Mouse (Mus musculus): ENCODE results near the gene Bcap29. TPM values are rescaled to one million over a fixed set of nuclear protein-coding genes. Genes with fewer than 3 reads are reported as not detected.

Bcap29 gene
- polyA plus RNA-seq, 1 experiment from 2014 or later: 23.5 TPM

DNA sequence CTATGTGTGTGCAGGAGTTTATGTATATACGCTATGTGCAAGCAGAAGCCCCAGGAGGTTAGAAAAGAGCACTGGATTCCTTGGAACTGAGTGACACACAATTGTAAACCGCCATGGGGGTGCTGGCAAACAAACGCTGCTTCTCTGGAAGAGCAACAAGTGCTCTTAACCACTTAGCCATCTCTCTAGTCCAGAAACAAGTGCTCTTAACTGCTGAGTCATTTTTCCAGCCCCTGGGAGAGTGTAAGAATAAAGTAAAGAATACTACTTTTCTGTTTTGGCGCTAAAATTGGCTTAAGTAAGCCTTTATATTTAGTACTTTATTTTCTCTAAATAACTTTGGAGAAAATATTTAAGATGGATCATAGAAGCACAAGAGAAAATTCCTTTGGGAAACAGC lies 21.1 kb downstream of the Bcap29 start:
- ATAC-seq (replicated peaks): no peak
- Histone ChIP-seq H3K36me3 (replicated peaks) (0 out of 2 replicates have a peak, but pooled peaks cover 2% of the 10 kb centered on the region), H3K4me1 (no peaks in the 10 kb centered on the region), H3K9me3 (no peaks in the 10 kb centered on the region), H3K27ac (no peak overlapping the region), H3K4me2 (no peak overlapping the region), H3K9ac (no peak overlapping the region), H3K4me3 (no peak overlapping the region), H3K27me3 (replicated peaks) (no peaks in the 10 kb centered on the region)
- 60% methylated on average over 4 of the region's 4 CpGs for WGBS

DNA sequence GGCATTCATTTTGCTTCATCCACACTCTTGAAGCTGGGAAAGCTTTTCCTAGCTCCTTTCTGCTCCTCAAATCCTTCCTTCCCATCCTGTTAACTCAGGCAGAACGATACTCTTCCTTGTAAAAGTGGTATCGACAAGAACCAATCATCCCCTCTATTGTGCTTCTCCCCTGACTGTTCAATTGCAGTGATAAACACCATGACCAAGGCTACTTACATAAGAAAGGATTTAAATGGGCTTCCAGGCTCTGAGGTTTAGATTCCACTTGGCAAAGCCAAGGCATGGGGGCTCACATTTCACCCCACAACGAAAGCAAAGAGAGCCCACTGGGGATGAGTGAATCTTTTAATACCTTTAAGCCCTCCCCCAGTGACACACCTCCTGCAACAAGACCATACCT lies 26.3 kb downstream of the Bcap29 start:
- Histone ChIP-seq H3K9me3 (no peaks in the 10 kb centered on the region), H3K4me3 (no peak overlapping the region), H3K27ac (no peak overlapping the region), H3K4me1 (no peaks in the 10 kb centered on the region), H3K9ac (no peak overlapping the region), H3K27me3 (replicated peaks) (no peaks in the 10 kb centered on the region), H3K36me3 (replicated peaks) (no peaks in the 10 kb centered on the region), H3K4me2 (no peak overlapping the region)
- 7% methylated on average over 3 of the region's 3 CpGs for WGBS
- no peak for ATAC-seq (replicated peaks)

DNA sequence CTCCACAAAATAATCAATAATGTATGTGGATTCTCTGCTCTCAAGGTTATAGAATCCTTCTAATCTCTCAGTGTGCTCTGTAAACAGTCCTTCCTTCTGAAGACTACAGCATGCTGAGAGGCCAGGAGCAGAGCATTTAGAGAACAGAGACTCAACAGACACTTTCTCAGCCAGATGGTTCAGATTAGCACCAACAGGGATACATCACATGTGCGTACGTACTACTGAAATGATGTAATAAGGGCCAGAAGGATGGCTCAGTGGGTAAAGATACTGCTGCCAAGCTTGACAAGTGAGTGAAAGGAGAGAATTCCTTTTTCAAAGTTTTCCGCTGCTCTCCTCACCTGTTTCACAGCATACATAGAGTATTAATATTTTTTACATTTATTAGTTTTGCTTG lies 29.6 kb downstream of the Bcap29 start:
- Histone ChIP-seq H3K4me1 (no peaks in the 10 kb centered on the region), H3K27ac (no peak overlapping the region), H3K9ac (no peak overlapping the region), H3K9me3 (no peaks in the 10 kb centered on the region), H3K27me3 (replicated peaks) (no peaks in the 10 kb centered on the region), H3K4me2 (no peak overlapping the region), H3K36me3 (replicated peaks) (no peaks in the 10 kb centered on the region), H3K4me3 (no peak overlapping the region)
- no peak for ATAC-seq (replicated peaks)
- 82% methylated on average over 3 of the region's 3 CpGs for WGBS

DNA sequence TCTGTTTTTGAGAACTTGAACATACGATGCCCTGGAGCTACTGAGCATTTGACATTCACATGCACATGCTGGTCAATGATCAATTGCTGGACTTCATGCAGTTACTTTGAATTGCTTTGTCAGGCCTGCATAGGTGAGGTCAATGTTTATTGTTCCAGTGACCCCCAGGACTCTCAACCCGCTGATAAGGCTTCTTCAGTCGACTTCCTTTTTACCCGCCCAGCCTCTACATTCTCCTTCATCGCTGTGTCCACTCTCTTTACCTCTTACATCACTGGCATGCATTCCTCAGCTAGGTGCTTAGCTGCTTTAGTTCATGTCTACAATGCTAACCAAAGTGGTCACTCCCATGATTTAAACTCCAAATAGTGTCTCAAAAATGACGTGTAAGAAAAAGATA lies 30.9 kb downstream of the Bcap29 start:
- Histone ChIP-seq H3K9ac (no peak overlapping the region), H3K27me3 (replicated peaks) (no peaks in the 10 kb centered on the region), H3K4me1 (no peaks in the 10 kb centered on the region), H3K9me3 (no peaks in the 10 kb centered on the region), H3K36me3 (replicated peaks) (no peaks in the 10 kb centered on the region), H3K4me2 (no peak overlapping the region), H3K27ac (no peak overlapping the region), H3K4me3 (no peak overlapping the region)
- WGBS: 81% methylated on average over 6 of the region's 6 CpGs
- no peak for ATAC-seq (replicated peaks)

DNA sequence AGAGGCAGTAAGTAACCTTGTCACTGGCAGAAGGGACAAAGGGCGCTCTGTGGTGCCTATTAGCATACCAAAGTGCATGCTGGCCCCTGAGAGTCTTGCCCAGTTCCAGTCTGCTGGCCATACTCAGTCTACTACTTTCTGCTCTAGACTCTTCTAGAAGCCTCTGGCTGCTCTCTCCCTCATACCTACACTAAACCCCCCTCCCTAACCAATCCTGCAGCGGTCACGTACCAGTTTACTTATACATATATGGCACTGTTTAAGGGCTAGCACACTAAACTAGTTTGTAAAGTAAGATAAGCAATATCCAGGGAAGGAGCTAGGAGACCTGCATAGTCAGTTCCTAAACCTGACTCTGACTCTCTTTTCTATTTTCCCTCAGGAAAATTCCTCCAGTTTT lies 40.2 kb downstream of the Bcap29 start:
- ATAC-seq (replicated peaks): no peak
- Histone ChIP-seq H3K27ac (no peak overlapping the region), H3K4me1 (no peaks in the 10 kb centered on the region), H3K4me2 (no peak overlapping the region), H3K36me3 (replicated peaks) (no peaks in the 10 kb centered on the region), H3K4me3 (no peak overlapping the region), H3K9me3 (no peaks in the 10 kb centered on the region), H3K9ac (no peak overlapping the region), H3K27me3 (replicated peaks) (no peaks in the 10 kb centered on the region)
- 71% methylated on average over 3 of the region's 3 CpGs for WGBS

DNA sequence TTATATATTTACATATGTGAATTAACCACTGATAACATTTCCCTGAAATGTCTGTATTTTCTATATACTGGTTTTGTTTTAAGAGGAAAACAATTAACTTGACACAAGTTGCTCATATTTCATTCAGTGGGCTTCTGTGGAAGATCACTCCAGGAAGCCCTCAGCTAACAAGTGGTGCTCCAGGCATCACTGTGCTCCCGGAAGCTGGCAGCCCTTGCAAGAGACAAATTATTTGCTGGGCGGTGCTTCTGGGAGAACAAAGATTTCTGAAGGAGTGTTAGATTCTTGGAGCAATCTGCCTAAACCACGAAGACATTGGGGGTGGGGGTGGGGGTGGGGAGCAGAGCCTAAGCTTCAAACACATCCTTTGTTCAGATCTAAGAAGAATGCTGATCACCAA lies 42.4 kb downstream of the Bcap29 start:
- H3K9me3 ChIP-seq: no peaks in the 10 kb centered on the region; the same call in 1 of the 2 replicates
- ATAC-seq (replicated peaks): no peak
- no peaks in the 10 kb centered on the region for H3K36me3 ChIP-seq (replicated peaks)
- no peak overlapping the region for H3K4me3 ChIP-seq
- H3K27me3 ChIP-seq (replicated peaks): no peaks in the 10 kb centered on the region
- H3K4me1 ChIP-seq: no peaks in the 10 kb centered on the region
- H3K27ac ChIP-seq: no peak overlapping the region
- 40% methylated on average over 3 of the region's 3 CpGs for WGBS
- no peak overlapping the region for H3K9ac ChIP-seq
- H3K4me2 ChIP-seq: no peak overlapping the region

DNA sequence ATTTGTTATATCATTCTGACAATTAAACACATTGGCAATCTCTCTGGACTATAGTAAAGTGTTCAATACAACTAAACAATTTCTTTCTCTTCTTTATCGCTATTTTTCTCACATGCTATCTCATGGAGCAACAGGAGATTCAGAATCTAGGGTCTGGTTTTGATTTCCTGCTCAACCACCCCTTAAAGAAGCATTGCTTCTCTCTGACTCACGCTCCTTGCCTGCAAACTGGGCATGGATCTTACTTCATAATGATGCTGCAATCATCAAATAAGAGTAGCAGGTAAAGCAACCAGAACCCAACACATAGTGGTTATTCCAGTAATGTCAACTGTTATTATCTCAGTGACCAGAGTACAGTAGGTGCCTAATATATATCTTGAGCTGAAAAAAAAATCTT lies 50.7 kb downstream of the Bcap29 start:
- H3K4me1 ChIP-seq: no peaks in the 10 kb centered on the region
- no peak overlapping the region for H3K4me2 ChIP-seq
- no peak overlapping the region for H3K27ac ChIP-seq
- no peak overlapping the region for H3K4me3 ChIP-seq
- 83% methylated on average over 2 of the region's 2 CpGs for WGBS
- ATAC-seq (replicated peaks): no peak
- no peaks in the 10 kb centered on the region; the same call in 1 of the 2 replicates for H3K9me3 ChIP-seq
- no peaks in the 10 kb centered on the region for H3K27me3 ChIP-seq (replicated peaks)
- no peaks in the 10 kb centered on the region for H3K36me3 ChIP-seq (replicated peaks)
- no peak overlapping the region for H3K9ac ChIP-seq

DNA sequence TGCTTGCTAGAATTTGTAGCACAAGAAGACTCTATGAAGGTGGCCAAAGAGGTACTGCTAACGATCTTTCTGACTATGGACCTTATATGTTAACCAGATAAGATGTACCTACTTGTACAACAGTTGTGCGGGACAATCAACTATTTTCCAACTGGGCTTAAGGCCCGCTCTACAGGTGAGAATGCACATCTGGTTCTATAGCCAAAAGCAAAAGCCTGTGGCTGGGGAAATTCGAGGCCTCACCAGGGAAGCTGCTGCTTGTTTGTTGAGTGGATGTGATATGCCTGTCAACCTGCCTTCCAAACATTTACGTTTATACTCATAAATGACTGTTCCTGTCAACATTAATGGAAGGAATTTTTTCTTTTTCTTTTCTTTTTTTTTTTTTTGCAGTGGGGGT lies 52.4 kb downstream of the Bcap29 start:
- Histone ChIP-seq H3K4me3 (no peak overlapping the region), H3K4me2 (no peak overlapping the region), H3K4me1 (no peaks in the 10 kb centered on the region), H3K36me3 (replicated peaks) (no peaks in the 10 kb centered on the region), H3K9ac (no peak overlapping the region), H3K27me3 (replicated peaks) (no peaks in the 10 kb centered on the region), H3K27ac (no peak overlapping the region), H3K9me3 (no peaks in the 10 kb centered on the region)
- 90% methylated on average over 5 of the region's 5 CpGs for WGBS
- no peak for ATAC-seq (replicated peaks)

DNA sequence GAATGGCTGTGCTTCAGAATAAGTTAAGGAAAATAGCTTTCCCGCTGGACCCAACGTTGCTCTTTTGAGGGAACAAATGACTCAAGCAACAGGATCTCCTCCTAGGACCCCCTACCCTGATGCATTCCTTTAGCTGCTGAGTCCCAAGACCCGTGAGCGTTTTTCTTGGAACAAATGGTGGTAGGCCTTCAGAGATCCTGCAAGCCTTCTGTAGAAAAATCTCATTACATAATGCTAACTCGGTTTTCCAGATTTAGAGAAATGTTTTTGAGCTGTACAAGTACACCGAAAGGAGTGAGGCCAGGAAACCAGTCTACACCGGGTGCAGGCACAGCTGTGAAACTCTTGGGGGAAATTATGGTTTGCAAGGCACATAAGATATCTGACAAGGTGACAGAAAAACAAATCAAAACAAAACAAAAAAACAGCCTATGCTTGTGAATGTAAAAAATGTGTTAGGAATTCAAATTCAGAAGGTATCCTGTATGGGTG lies 53.1 kb downstream of the Bcap29 start:
- Histone ChIP-seq H3K4me2 (no peak overlapping the region), H3K36me3 (replicated peaks) (no peaks in the 10 kb centered on the region), H3K9me3 (no peaks in the 10 kb centered on the region), H3K9ac (no peak overlapping the region), H3K4me3 (no peak overlapping the region), H3K4me1 (no peaks in the 10 kb centered on the region), H3K27me3 (replicated peaks) (no peaks in the 10 kb centered on the region), H3K27ac (no peak overlapping the region)
- no peak; the same call in 1 of the 2 replicates for ATAC-seq (replicated peaks)
- WGBS: 39% methylated on average over 7 of the region's 7 CpGs

DNA sequence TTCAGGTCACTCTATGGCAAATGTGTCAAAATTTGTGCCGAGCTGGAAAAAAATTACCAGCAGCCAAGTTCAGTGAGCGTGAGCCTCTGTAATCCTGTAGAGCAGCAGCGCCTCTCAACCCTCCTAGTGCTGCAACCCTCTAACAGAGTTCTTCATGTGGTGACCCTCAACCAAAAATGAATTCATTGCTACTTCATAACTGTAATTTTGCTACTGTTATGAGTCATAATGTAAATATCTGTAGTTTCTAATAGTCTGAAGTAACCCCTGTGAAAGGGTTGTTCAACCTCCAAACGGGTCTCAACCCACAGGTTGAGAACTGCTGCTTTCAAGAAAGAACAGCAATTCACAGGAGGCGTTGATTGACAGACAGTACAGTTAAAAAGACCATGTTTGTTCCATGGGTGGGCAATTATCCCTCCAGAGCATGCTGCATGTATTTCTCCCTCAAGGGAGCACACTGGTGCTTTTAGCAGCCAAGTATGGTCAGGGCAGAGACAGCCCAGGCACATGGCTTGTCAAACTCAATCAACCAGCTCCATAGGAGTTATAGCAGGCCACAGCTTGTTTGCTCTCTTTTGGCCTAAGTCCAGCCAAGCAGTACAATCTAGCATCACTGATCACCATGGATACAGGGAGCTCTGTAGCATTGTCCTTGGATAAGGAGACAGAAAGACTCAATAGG lies 53.7 kb downstream of the Bcap29 start:
- WGBS: 71% methylated on average over 5 of the region's 5 CpGs
- Histone ChIP-seq H3K4me3 (no peak overlapping the region), H3K27me3 (replicated peaks) (no peaks in the 10 kb centered on the region), H3K9ac (no peak overlapping the region), H3K4me1 (no peaks in the 10 kb centered on the region), H3K27ac (no peak overlapping the region), H3K36me3 (replicated peaks) (no peaks in the 10 kb centered on the region), H3K4me2 (no peak overlapping the region), H3K9me3 (no peaks in the 10 kb centered on the region)
- peak; percentile 93 for ATAC-seq (replicated peaks)

DNA sequence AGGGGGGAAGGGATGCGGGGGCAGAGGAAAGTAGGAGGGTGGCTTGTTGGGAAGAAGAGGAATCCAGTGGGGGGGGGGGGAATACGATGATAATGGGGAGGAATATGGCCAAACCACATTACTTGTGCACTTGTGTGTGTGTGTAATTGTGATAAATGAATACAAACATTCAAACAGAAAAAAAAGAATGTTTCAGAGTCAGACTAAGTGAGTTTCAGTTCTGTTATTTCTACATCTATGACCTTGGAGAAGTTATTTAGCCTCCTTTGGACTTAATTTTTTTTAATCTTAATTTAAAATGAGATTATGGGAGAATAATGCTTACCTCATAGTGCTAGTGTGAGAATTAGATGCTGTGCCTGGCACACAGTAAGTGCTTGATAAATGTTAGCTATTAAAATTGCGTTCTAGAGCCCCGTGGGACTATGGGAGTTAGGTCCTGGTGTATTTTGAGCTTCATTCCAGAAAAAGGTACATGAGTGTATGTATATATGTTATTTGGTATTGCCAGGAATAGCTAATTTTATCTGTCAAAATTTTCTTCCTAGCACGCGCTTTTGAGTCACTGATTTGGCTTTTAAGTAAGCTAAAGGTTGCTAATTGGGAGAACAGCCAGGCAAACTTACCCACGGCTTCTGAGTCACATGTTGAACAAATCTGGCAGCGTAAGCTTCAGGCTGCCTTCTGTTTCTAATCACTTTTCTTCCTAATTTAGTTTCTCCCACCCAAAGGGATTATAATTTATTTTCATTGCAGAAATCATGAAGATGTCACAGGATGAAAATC lies 55.6 kb downstream of the Bcap29 start:
- Histone ChIP-seq H3K9me3 (no peaks in the 10 kb centered on the region), H3K36me3 (replicated peaks) (no peaks in the 10 kb centered on the region), H3K4me1 (no peaks in the 10 kb centered on the region), H3K9ac (no peak overlapping the region), H3K4me2 (no peak overlapping the region), H3K27ac (no peak overlapping the region), H3K4me3 (no peak overlapping the region), H3K27me3 (replicated peaks) (no peaks in the 10 kb centered on the region)
- no peak for ATAC-seq (replicated peaks)
- 88% methylated on average over 8 of the region's 8 CpGs for WGBS

DNA sequence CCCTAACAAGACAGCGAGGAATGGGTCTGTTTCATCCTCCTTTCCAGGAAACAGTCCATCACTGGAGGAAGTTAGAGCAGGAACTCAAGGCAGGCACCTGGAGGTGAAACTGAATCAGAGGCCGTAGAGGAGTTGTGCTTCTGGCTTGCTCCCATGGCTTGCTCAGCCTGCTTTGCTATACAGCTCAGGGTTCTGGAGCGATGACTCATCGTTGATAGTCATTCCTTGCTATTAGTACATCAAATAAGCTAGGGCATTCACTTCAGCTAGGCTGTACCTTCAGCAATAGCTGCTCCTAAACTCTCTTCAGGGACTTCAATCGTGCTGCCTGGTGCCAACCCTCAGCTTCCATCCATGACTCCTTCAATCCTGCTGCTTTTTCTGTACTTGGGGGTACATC lies 60.0 kb downstream of the Bcap29 start:
- no peaks in the 10 kb centered on the region for H3K27me3 ChIP-seq (replicated peaks)
- no peak overlapping the region for H3K4me2 ChIP-seq
- no peaks in the 10 kb centered on the region for H3K9me3 ChIP-seq
- 90% methylated on average over 5 of the region's 5 CpGs for WGBS
- no peak overlapping the region for H3K27ac ChIP-seq
- no peak overlapping the region for H3K9ac ChIP-seq
- no peaks in the 10 kb centered on the region for H3K36me3 ChIP-seq (replicated peaks)
- no peak for ATAC-seq (replicated peaks)
- H3K4me3 ChIP-seq: no peak overlapping the region
- H3K4me1 ChIP-seq: no peaks in the 10 kb centered on the region

DNA sequence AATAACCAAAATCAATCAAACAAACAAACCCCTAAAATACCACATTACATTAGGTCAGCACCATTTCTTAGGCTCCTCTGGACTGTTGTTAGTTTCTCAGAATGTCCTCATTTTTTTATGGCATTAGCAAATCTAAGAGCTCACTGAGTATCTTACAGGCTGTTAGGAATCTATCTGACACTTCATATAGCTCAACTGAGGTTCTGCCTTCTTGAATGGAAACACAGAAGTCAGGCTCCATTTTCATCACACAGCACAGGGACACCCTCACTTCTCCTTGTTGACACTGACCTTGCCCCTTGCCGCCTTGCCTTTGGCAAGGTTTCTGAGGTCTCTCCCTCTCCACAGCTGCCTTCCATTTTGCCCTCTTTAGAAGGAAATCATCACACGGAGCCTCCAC lies 64.7 kb downstream of the Bcap29 start:
- no peaks in the 10 kb centered on the region for H3K4me1 ChIP-seq
- no peak overlapping the region for H3K4me3 ChIP-seq
- 59% methylated on average over 2 of the region's 2 CpGs for WGBS
- no peak for ATAC-seq (replicated peaks)
- no peaks in the 10 kb centered on the region for H3K36me3 ChIP-seq (replicated peaks)
- no peaks in the 10 kb centered on the region for H3K9me3 ChIP-seq
- H3K9ac ChIP-seq: no peak overlapping the region
- H3K27ac ChIP-seq: no peak overlapping the region
- no peaks in the 10 kb centered on the region for H3K27me3 ChIP-seq (replicated peaks)
- no peak overlapping the region for H3K4me2 ChIP-seq
